Mouse (Mus musculus) cerebellum, adult 2 months (tissue): ENCODE results near the gene Calb2. TPM values are rescaled to one million over a fixed set of nuclear protein-coding genes. Genes with fewer than 3 reads are reported as not detected.
A peak's percentile ranks its signal among the peaks of the same experiment; 100 is the strongest.

Experiments used
- DNase-seq, 2 experiments: peaks; one replicate each; pipeline ENCODE4 v3.0.0; 2021
- H3K27ac ChIP-seq: fragments of 200-500 bp; 2 replicates; pipeline ENCODE4 v1.5.1; 2012; ENCODE audit warnings: low read length, control low read depth, inconsistent platforms; ENCODE audit not compliant: insufficient read depth
- H3K27me3 ChIP-seq: fragments of 200-500 bp; 2 replicates; pipeline ENCODE4 v1.6.1; 2012; ENCODE audit warnings: inconsistent platforms, mild to moderate bottlenecking, low read length, moderate library complexity; ENCODE audit not compliant: control insufficient read depth, insufficient read depth
- H3K4me1 ChIP-seq: fragments of 200-500 bp; 2 replicates; pipeline ENCODE4 v1.6.1; 2011; ENCODE audit warnings: low read length; ENCODE audit not compliant: control insufficient read depth, insufficient read depth
- H3K4me3 ChIP-seq: fragments of 200-500 bp; replicated peaks from 2 replicates; pipeline ENCODE3; 2011; ENCODE audit warnings: mild to moderate bottlenecking, low read depth, low read length, control low read depth; ENCODE audit not compliant: insufficient read depth
- CTCF ChIP-seq: fragments of 200-500 bp; IDR thresholded peaks from 2 replicates; pipeline ENCODE4 v1.5.1; 2011; ENCODE audit warnings: low read depth, mild to moderate bottlenecking, control low read depth, low read length, moderate library complexity, borderline replicate concordance; ENCODE audit not compliant: insufficient read depth
- POLR2A ChIP-seq: fragments of 200-500 bp; IDR thresholded peaks from 2 replicates; pipeline ENCODE4 v1.6.1; 2011; ENCODE audit warnings: low read length, control low read depth, borderline replicate concordance; ENCODE audit not compliant: insufficient read depth
- WGBS: fragments of 180-500 bp; shearing (Covaris S2); methylation state at CpG from one replicate; pipeline ENCODE4 v1.1.7; 2018; 5-methylcytosine and 5-hydroxymethylcytosine counted together
- polyA plus RNA-seq: library from polyadenylated mRNA; depleted of rRNA; stranded (reverse); fragments of >200 nt; gene quantifications from 2 replicates; pipeline ENCODE4 v1.2.3, GENCODE M21; 2012

Gene Calb2
- polyA plus RNA-seq, 1 experiment = 550 TPM

- peaks cover 14% of the 10 kb centered on the region; the same call in 1 of the 2 replicates for H3K4me1 ChIP-seq
- no peaks in the 10 kb centered on the region for H3K27me3 ChIP-seq
- peak; percentile 64 to 73 for DNase-seq
- 5% methylated on average over 4 of the region's 4 CpGs for WGBS
- H3K4me3 ChIP-seq = no peak overlapping the region
- TF ChIP-seq POLR2A = no peak
- TF ChIP-seq CTCF = peak; percentile 90
- H3K27ac ChIP-seq = no peak overlapping the region
Measured at GRCm38 (mm10) chr8:110145538-110145937, 22.5 kb downstream of the Calb2 start.

- peak; percentile 41 to 53 for DNase-seq
- whole genome bisulfite sequencing = 10% methylated on average over 4 of the region's 4 CpGs
- H3K27ac ChIP-seq = peak overlapping the region; percentile 20; the same call in 1 of the 2 replicates
- no peak overlapping the region for H3K4me3 ChIP-seq
- H3K27me3 ChIP-seq = no peaks in the 10 kb centered on the region
- peaks cover 18% of the 10 kb centered on the region; the same call in 1 of the 2 replicates for H3K4me1 ChIP-seq
- no peak for TF ChIP-seq POLR2A
- TF ChIP-seq CTCF = no peak
Measured at GRCm38 (mm10) chr8:110140770-110141169, 27.2 kb downstream of the Calb2 start.

GRCm38 (mm10) chr8:110140156-110140555 lies 27.9 kb downstream of the Calb2 start:
- Histone ChIP-seq H3K4me1 (peaks cover 18% of the 10 kb centered on the region; the same call in 1 of the 2 replicates), H3K27ac (peak overlapping the region; percentile 20; the same call in 1 of the 2 replicates), H3K4me3 (no peak overlapping the region), H3K27me3 (no peaks in the 10 kb centered on the region)
- 21% methylated on average over 3 of the region's 3 CpGs for WGBS
- TF ChIP-seq CTCF (no peak), POLR2A (no peak)
- no peak for DNase-seq

GRCm38 (mm10) chr8:110135515-110135914 lies 32.5 kb downstream of the Calb2 start:
- Histone ChIP-seq H3K4me3 (no peak overlapping the region), H3K4me1 (peaks cover 10% of the 10 kb centered on the region; the same call in 1 of the 2 replicates), H3K27ac (no peak overlapping the region), H3K27me3 (no peaks in the 10 kb centered on the region)
- DNase-seq = no peak
- TF ChIP-seq POLR2A = no peak
- no peak for TF ChIP-seq CTCF
- WGBS = 37% methylated on average over 7 of the region's 7 CpGs

- no peak overlapping the region for H3K4me3 ChIP-seq
- no peaks in the 10 kb centered on the region for H3K27me3 ChIP-seq
- H3K4me1 ChIP-seq = peaks cover 5% of the 10 kb centered on the region; the same call in 1 of the 2 replicates
- peak in 1 of 2 experiments; percentile 50 for DNase-seq
- no peak overlapping the region for H3K27ac ChIP-seq
- TF ChIP-seq CTCF = no peak
- no peak for TF ChIP-seq POLR2A
- WGBS = 21% methylated on average over 8 of the region's 8 CpGs
Measured at GRCm38 (mm10) chr8:110134236-110134635, 33.8 kb downstream of the Calb2 start.

- TF ChIP-seq CTCF (peak; percentile 88), POLR2A (no peak)
- peak; percentile 76 to 86 for DNase-seq
- WGBS = 18% methylated on average over 13 of the region's 13 CpGs
- H3K27me3 ChIP-seq = no peaks in the 10 kb centered on the region
- no peak overlapping the region for H3K27ac ChIP-seq
- H3K4me3 ChIP-seq = peak overlapping the region; percentile 20
- peaks cover 5% of the 10 kb centered on the region; the same call in 1 of the 2 replicates for H3K4me1 ChIP-seq
Measured at GRCm38 (mm10) chr8:110130537-110130936, 37.5 kb downstream of the Calb2 start.

- peak; percentile 67 to 68 for DNase-seq
- no peak overlapping the region for H3K27ac ChIP-seq
- H3K4me1 ChIP-seq = peaks cover 5% of the 10 kb centered on the region
- WGBS = 32% methylated on average over 6 of the region's 6 CpGs
- no peak overlapping the region for H3K4me3 ChIP-seq
- peak; percentile 82 for TF ChIP-seq CTCF
- TF ChIP-seq POLR2A = no peak
- no peaks in the 10 kb centered on the region for H3K27me3 ChIP-seq
Measured at GRCm38 (mm10) chr8:110119715-110120114, 48.3 kb downstream of the Calb2 start.

GRCm38 (mm10) chr8:110102653-110103052 lies 65.4 kb downstream of the Calb2 start, which contains the start of gene Gm17720:
Gene Gm17720 (minus strand): TSS chr8:110102753.
- no peak within 1 kb of the TSS for H3K4me3 ChIP-seq
- DNase-seq = no peak
- 89% methylated on average over 3 of the region's 3 CpGs for WGBS
- no peak within 1 kb of the TSS for H3K27ac ChIP-seq
- TF ChIP-seq CTCF (no peak), POLR2A (no peak)
- H3K27me3 ChIP-seq = no peaks in the 10 kb centered on the region
- H3K4me1 ChIP-seq = no peaks in the 10 kb centered on the region
